Mouse (Mus musculus): ENCODE measurements around the gene Serpina1e.

GRCm38 (mm10) chr12:103962337-103962736 is 3.6 kb upstream of the Serpina1e start:
- TF ChIP-seq POLR2A (IDR thresholded peaks at IDR 0.05; ENCODE audit: borderline replicate concordance, extremely low read depth, low read depth, low read length) (no peak), CTCF (IDR thresholded peaks at IDR 0.05; ENCODE audit: insufficient read depth, low read length) (no peak)

Data from lung, adult 2 months (tissue).